Mouse (Mus musculus) embryo, embryonic 11.5 days (tissue): ENCODE results near the gene Crp.
A peak's percentile ranks its signal among the peaks of the same experiment; 100 is the strongest.

Source experiments
- DNase-seq: peaks from one replicate; pipeline ENCODE4 v3.0.0-alpha.2; 2012; ENCODE audit warnings: low read depth, low spot score

Crp gene

DNA sequence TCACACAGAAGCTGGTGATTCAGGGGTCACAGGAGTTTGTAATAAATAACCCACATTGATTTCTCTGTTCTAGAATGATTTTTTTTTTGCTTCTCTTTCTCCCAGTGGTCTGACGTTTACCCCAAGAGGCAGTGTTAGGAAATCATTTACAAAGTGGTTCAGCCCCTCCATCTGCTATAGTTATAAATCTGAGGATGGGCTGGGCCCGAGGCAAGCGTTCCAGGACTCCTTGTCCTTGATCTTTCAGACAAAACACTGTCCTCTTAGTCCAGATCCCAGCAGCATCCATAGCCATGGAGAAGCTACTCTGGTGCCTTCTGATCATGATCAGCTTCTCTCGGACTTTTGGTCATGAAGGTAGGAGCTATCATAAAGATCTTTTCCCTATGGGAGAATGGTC is at the start of gene Crp:
Gene Crp, plus strand, starts transcription at position 212 of the 400 bp plus-strand sequence.
- DNase-seq, result no peak

DNA sequence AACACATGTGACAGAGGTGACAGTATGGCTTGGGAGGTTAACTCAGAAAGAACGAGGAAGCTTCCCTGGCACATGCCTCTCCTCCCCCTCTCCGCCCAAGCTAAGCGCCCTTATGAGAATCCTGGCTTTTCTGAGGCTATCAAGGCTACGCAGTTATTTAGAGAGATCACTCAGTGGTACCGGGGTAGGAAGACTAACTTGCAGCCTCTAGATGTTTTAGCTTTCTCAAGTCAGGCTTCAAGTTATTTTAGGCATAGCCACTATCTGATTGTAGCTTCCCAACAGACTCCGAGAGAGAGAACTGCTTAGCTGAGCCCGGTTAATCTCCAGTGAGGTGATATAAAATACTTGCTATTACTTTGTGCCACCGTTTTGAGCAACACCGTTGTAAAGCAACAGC is 48.5 kb upstream of the Crp start:
- no peak for DNase-seq

DNA sequence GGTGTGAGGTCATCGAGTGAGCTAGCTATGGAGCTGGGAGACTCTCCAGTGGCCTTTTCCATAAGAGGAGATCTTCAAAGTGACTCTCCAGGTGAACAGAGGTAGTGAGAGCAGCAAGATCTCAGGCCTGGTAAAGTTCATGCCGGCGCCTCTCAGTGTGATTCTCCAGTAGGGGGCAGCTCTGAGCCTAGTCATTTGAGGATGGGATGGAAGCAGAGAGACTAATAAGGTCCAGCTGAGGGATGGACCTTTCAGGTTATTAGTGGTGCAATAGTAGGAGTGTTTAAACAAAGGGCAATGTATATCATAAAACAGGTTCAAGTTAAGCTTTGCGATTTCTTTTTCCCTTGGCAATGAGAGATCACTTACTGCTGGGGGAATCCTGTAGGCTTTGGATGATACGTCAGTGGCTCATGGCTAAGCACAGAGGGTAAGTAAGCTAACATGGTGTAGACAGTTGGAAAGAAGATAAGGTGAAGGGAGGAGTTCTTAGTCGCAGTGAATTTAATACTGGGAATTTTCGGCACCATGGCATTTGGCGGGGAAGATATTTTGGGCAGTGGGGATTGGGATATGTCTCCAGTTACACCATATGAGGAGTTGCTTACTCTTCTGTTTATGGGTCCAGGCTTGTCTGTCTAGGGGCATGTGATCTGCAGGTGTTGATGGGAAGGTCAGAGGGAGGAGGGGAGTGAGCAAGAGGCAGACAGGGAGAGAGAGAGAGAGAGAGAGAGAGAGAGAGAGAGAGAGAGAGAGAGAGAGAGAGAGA is 47.2 kb upstream of the Crp start:
- peak; percentile 11 for DNase-seq

DNA sequence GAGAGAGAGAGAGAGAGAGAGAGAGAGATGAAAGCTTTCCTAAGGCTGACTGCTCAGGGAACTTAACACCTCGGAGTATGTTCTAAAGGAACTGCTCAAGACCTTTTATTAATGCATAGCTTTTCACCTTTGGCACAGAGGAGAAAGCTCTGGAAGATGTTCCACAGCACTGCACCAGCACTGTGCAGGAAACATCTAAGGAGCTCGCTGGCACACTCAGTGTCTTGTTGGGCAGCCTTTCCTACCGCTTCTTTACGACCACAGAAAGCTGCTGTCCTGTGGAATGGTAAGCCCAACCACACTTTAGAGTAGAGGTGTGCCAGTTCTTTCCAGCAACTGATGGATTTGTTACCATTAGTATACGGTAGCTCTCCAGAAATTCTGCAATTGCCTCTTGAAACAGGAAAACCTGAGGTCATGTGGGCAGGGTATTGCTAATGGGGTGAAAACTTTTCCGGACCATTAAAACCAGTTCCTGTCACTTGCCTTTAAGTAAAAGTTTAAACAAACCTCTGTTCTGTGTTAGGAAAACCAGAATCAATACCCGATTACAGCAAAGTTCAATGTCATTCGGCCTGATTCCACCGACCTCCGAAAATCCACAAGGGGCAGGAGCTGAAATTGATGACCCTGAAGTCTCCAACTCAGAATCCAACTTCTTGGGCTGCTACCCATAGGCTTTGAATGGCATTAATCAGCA is 46.4 kb upstream of the Crp start:
- no peak for DNase-seq

DNA sequence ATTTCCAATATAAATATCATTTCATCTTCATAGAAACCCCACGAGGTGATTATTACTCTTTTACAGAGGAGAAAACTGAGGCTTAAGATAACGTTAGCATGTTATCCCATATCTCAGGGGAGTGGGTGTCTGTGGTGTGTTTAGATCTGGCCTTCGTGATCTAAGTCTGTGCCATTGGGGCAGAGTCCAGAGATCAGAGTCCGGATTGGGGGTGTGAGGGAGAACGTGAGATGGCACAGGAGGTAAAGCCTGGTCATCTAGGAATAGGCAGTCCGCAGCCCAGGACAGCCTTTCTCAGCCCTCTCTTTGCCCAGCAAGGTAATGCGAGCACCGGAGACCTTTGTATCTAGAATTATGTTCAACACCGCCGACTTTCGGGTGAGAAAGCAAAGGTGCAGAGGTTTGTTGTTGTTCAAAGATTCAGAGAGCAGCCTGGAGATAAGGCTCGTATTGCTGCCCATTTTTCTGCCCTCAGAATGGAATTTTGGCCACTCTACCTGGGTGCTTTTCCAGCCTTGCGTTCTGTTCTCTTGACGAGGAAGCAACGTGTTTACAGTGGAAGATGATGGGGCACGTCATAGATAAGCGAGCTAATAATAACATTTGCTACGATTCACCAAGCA is 45.7 kb upstream of the Crp start:
- DNase-seq, result no peak

- no peak for DNase-seq
Measured at GRCm38 (mm10) chr1:172653900-172654299, 44.0 kb upstream of the Crp start.

- no peak for DNase-seq
Measured at GRCm38 (mm10) chr1:172657266-172657665, 40.6 kb upstream of the Crp start.

DNA sequence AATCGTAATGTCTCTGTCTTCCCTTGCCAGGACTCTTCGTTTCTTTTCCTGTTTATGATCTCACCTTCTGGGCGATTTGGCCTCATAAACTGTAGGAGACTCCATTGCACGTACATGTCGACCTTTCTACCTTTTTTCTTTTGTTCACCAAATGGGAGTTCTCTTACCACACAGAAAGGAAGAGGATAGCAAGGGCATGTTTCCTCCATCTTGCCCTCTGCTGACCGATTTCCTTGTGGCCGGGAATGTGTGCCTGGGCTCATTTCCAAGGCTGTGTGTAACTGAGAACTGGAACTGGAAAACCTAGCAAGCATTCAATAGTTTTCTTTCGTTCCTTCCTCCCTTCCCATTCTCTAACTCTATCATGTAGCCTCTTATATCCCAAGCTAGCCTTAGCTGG is 38.2 kb upstream of the Crp start:
- DNase-seq, result no peak

DNA sequence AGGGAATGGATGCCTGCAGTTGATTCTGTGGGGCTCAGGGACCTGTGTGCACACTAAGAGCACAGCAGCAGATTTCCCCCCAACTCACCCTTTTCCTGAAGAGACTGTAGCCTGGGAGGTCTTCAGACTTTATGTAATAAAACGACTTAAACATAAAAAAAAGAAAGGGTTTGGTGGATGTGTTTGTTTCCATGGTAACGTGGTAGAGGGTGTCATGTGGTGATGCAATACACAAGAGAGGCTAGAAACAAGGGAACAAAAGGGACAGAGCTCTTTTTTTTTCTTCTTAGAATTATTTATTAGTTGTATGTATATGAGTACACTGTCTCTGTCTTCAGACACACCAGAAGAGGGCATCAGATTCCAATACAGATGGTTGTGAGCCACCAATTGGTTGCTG is 32.4 kb upstream of the Crp start:
- DNase-seq, result no peak

- DNase-seq, result no peak
Measured at GRCm38 (mm10) chr1:172667597-172667996, 30.3 kb upstream of the Crp start.

GRCm38 (mm10) chr1:172670716-172671115 is 27.1 kb upstream of the Crp start:
- no peak for DNase-seq

- no peak for DNase-seq
Measured at GRCm38 (mm10) chr1:172680742-172681141, 17.1 kb upstream of the Crp start.

GRCm38 (mm10) chr1:172683551-172683950 is 14.3 kb upstream of the Crp start:
- DNase-seq, result no peak

GRCm38 (mm10) chr1:172683957-172684356 is 13.9 kb upstream of the Crp start:
- DNase-seq, result no peak

- DNase-seq, result no peak
Measured at GRCm38 (mm10) chr1:172685178-172685577, 12.7 kb upstream of the Crp start.

- DNase-seq, result no peak
Measured at GRCm38 (mm10) chr1:172697422-172697821, 433 bp upstream of the Crp start.

DNA sequence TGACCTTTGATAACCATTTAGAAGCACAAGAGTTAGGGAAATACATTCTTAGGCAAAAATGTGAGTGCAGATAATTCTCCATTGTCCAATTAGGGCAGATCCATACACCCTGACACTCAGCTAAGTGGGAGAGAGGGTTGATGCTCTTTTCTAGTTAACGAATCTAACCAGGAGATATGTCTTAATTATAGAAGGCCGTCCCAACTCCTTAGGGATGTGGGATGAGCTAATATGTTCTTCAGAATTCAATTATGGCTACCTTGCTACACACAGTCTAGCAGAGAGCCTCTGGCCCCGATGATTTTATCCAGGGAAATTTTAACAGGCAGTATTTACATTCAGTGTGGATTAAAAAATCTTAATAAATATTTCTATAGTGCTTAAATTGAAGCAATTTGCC is 3.0 kb downstream of the Crp start:
- DNase-seq, result no peak

GRCm38 (mm10) chr1:172701381-172701780 is 3.5 kb downstream of the Crp start:
- no peak for DNase-seq

DNA sequence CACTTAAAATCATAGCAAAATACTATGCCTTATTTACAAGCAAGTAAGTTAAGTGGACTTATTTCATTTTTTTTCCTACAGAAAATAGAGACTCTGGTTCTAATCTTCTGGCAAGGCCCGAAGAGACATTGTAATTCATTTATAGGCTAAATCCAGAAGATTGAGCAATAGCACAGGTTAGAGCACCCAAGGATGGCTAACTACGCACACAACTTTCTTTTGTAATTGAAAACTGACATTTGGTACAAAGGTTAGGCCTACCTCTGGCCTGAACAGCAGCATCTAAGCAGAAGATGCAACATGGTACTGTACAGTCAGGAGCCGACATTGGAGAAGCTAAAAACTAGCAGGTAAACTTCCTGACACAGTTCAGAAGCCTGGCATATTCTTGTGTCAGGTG is 4.0 kb downstream of the Crp start:
- DNase-seq, result no peak

GRCm38 (mm10) chr1:172704769-172705168 is 6.9 kb downstream of the Crp start:
- no peak for DNase-seq

DNA sequence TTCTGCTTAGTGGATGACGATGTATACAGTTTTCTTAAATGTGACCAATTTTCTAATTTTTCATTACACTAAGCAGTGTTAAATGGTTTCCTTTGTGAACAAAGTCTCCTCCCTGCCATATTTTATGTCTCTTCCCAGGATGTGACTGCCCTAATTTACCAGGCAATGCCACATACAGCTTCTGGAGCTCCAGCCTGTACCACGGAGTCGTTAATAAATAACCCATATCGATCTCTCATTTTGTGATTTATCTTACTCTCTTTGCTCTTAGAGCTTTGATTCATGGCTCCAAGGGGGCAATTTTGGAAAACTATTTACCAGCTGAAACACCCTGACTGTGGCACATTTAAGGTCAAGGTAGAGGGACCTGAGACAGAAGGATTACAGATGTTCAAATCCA is 8.4 kb downstream of the Crp start:
- no peak for DNase-seq

DNA sequence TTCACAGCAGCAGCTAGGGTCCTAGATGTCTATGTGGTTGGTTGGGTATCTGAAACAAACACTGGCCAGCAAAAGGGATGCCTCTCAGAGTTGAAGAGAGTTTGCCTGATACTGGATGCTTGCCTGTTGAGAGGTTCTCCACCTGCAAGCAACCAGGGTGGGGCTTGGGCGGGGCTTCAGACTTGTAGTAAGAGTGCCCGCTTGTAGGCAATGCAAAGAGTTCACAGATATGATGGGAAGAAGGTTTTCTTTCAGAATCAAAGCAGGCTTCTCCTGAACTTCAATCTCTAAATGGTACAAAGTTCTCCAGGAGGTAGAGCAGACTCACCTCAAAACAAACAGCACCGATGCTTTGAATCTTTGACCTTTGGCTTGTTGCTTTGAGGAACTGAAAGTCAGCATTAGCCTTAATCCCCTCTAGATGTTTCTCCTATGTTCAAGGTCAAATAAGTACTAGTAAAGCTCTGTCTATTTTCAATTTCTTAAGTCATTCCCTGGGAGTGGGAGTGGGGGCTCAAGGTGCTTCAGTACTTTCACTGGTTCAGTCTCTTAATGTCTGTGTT is 12.0 kb downstream of the Crp start:
- no peak for DNase-seq

DNA sequence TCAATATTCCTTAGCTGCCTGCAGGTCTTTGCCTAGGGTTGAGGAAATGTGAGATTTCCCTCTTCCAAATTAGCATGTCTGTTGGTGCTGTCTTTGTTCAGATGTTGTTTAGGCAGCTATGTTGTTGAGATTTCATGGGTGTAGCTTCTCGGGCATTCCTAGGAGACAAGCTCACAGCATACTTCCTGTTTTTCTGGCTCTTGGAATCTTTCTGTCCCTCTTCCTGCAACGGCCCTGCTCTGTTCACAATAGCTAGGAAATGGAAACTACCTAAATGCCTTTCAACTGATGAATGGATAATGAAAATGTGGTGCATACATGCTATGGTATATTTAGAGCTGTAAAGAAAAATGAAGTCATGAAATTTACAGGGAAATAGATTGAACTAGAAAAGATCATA is 13.5 kb downstream of the Crp start:
- no peak for DNase-seq
